Mouse (Mus musculus): ENCODE data around the gene Apbb1.

GRCm38 (mm10) chr7:105547970-105548369 lies 33.5 kb downstream of the Apbb1 start:
- TF ChIP-seq POLR2A (IDR thresholded peaks at IDR 0.05; ENCODE audit: low read depth, low read length): no peak
- no peak for TF ChIP-seq CTCF (IDR thresholded peaks at IDR 0.05; ENCODE audit: borderline replicate concordance, insufficient read depth, low read length)

All from embryonic fibroblast, embryonic 13.5 days (primary cell).